18 mouse cellular contexts compared by ENCODE assay signal in genomic region chr14:122010301-122010700, GRCm38 (mm10). TPM values are rescaled to one million over a fixed set of nuclear protein-coding genes. Genes with fewer than 3 reads are reported as not detected.
A peak's percentile ranks its signal among the peaks of the same experiment; 100 is the strongest.
DNase-seq lines count a peak whose midpoint lies in the region; ATAC-seq and TF ChIP-seq lines count a peak whose summit lies in the region.
"Had no signal": no experiment of that assay in that cellular context is flagged by ENCODE, and none has a peak within 500 bp of the region (broad histone marks: within the 10 kb centered on the region; RNA-seq: fewer than 3 reads in every experiment).

No protein-coding gene starts in this region.

- no peak overlapping the region for H3K4me3 ChIP-seq in midbrain, embryonic 13.5 days (replicated peaks)
- H3K4me3 ChIP-seq in midbrain, embryonic 16.5 days (ENCODE audit: low read depth, low read length): no peak overlapping the region
- H3K4me3 ChIP-seq in stomach, postnatal 0 days (ENCODE audit: low read depth, low read length): no peak overlapping the region
- no peak overlapping the region for H3K4me3 ChIP-seq in forebrain, embryonic 10.5 days
- H3K4me3 ChIP-seq in forebrain, postnatal 0 days (ENCODE audit: low read depth, low read length): no peak overlapping the region
- H3K4me3 ChIP-seq: embryonic facial prominence, embryonic 13.5 days; limb, embryonic 15.5 days; megakaryocyte, embryonic 14.5 days had no signal

- no peaks in the 10 kb centered on the region for H3K4me1 ChIP-seq in midbrain, embryonic 13.5 days (replicated peaks)
- no peaks in the 10 kb centered on the region for H3K4me1 ChIP-seq in midbrain, embryonic 16.5 days (ENCODE audit: control insufficient read depth, insufficient read depth, low read length)
- H3K4me1 ChIP-seq in stomach, postnatal 0 days (replicated peaks; ENCODE audit: control insufficient read depth, insufficient read depth): no peaks in the 10 kb centered on the region
- no peaks in the 10 kb centered on the region for H3K4me1 ChIP-seq in forebrain, embryonic 10.5 days
- H3K4me1 ChIP-seq in forebrain, postnatal 0 days (ENCODE audit: insufficient read depth): no peaks in the 10 kb centered on the region

- peaks cover 37% of the 10 kb centered on the region for H3K36me3 ChIP-seq in midbrain, embryonic 13.5 days
- peaks cover 3% of the 10 kb centered on the region for H3K36me3 ChIP-seq in midbrain, embryonic 16.5 days (ENCODE audit: control insufficient read depth, insufficient read depth, low read length)
- H3K36me3 ChIP-seq in stomach, postnatal 0 days (ENCODE audit: control insufficient read depth, insufficient read depth, low read length): no peaks in the 10 kb centered on the region
- H3K36me3 ChIP-seq in forebrain, embryonic 10.5 days (replicated peaks): peaks cover 50% of the 10 kb centered on the region
- peaks cover 11% of the 10 kb centered on the region; the same call in 1 of the 2 replicates for H3K36me3 ChIP-seq in forebrain, postnatal 0 days (ENCODE audit: insufficient read depth)

- H3K9ac ChIP-seq in midbrain, embryonic 13.5 days (replicated peaks): no peak overlapping the region
- H3K9ac ChIP-seq in midbrain, embryonic 16.5 days (ENCODE audit: low read depth, low read length): no peak overlapping the region
- H3K9ac ChIP-seq in stomach, postnatal 0 days (ENCODE audit: low read length): no peak overlapping the region
- H3K9ac ChIP-seq in forebrain, postnatal 0 days: no peak overlapping the region
- H3K9ac ChIP-seq: embryonic facial prominence, embryonic 13.5 days; limb, embryonic 15.5 days had no signal

- TF ChIP-seq EP300 in stomach, postnatal 0 days (optimal IDR thresholded peaks at IDR 0.05): no peak

- peak; percentile 33 for DNase-seq in gastrocnemius, adult 18-20 months (ENCODE audit: low spot score)
- DNase-seq in gastrocnemius, adult 8-10 months (ENCODE audit: low spot score in 2 of 2): no peak
- no peak for DNase-seq in stomach, postnatal 0 days (ENCODE audit: low spot score)
- DNase-seq in forebrain, embryonic 10.5 days (ENCODE audit: extremely low spot score, low spot score): no peak
- DNase-seq in forebrain, postnatal 0 days: no peak
- DNase-seq: adrenal gland, adult 2 months; kidney, adult 9 months; thymus, postnatal 25 days had no signal

- no peaks in the 10 kb centered on the region for H3K9me3 ChIP-seq in midbrain, embryonic 13.5 days
- H3K9me3 ChIP-seq in midbrain, embryonic 16.5 days (replicated peaks; ENCODE audit: control insufficient read depth, low read length, poor library complexity, severe bottlenecking): no peaks in the 10 kb centered on the region
- no peaks in the 10 kb centered on the region for H3K9me3 ChIP-seq in stomach, postnatal 0 days (ENCODE audit: control insufficient read depth, low read length)
- no peaks in the 10 kb centered on the region for H3K9me3 ChIP-seq in forebrain, embryonic 10.5 days
- H3K9me3 ChIP-seq in forebrain, postnatal 0 days (ENCODE audit: low read length): no peaks in the 10 kb centered on the region
- H3K9me3 ChIP-seq: embryonic facial prominence, embryonic 13.5 days; limb, embryonic 15.5 days; megakaryocyte, embryonic 14.5 days had no signal

- 87% methylated on average over 7 of the region's 7 CpGs for WGBS in midbrain, embryonic 13.5 days
- 77% methylated on average over 7 of the region's 7 CpGs for WGBS in midbrain, embryonic 16.5 days
- 51% methylated on average over 7 of the region's 7 CpGs for WGBS in stomach, postnatal 0 days
- WGBS in forebrain, embryonic 10.5 days: 93% methylated on average over 7 of the region's 7 CpGs
- 74% methylated on average over 7 of the region's 7 CpGs for WGBS in forebrain, postnatal 0 days

- 0 out of 2 replicates have a peak overlapping the region, but pooled peaks have one; percentile 14 for H3K27ac ChIP-seq in midbrain, embryonic 13.5 days
- no peak overlapping the region for H3K27ac ChIP-seq in midbrain, embryonic 16.5 days (ENCODE audit: low read length)
- H3K27ac ChIP-seq in stomach, postnatal 0 days (replicated peaks): peak overlapping the region; percentile 49; the same call in 1 of the 2 replicates
- H3K27ac ChIP-seq in forebrain, embryonic 10.5 days: no peak overlapping the region
- H3K27ac ChIP-seq in forebrain, postnatal 0 days (ENCODE audit: low read depth, low read length): no peak overlapping the region; the same call in 1 of the 2 replicates
- H3K27ac ChIP-seq: embryonic facial prominence, embryonic 13.5 days; limb, embryonic 15.5 days had no signal

- no peak for ATAC-seq in midbrain, embryonic 13.5 days
- ATAC-seq in midbrain, embryonic 16.5 days: no peak
- ATAC-seq in granulocyte monocyte progenitor cell, adult 5-6 weeks (replicated peaks; ENCODE audit: poor library complexity, severe bottlenecking): peak; percentile 13; the same call in 1 of the 2 replicates
- no peak for ATAC-seq in stomach, postnatal 0 days (ENCODE audit: low FRiP score, low TSS enrichment)
- no peak for ATAC-seq in forebrain, postnatal 0 days
- ATAC-seq: hindbrain, embryonic 16.5 days had no signal

- no peak overlapping the region for H3K4me2 ChIP-seq in midbrain, embryonic 13.5 days (replicated peaks)
- H3K4me2 ChIP-seq in midbrain, embryonic 16.5 days (ENCODE audit: low read length): no peak overlapping the region
- H3K4me2 ChIP-seq in stomach, postnatal 0 days (replicated peaks; ENCODE audit: low read depth): no peak overlapping the region
- H3K4me2 ChIP-seq in forebrain, postnatal 0 days (ENCODE audit: low read depth): no peak overlapping the region
- H3K4me2 ChIP-seq: embryonic facial prominence, embryonic 13.5 days; limb, embryonic 15.5 days had no signal

- TF ChIP-seq CTCF in stomach, postnatal 0 days (IDR thresholded peaks at IDR 0.05; ENCODE audit: low read depth): no peak
- TF ChIP-seq CTCF in forebrain, postnatal 0 days (IDR thresholded peaks at IDR 0.05; ENCODE audit: low read depth): no peak

- no peaks in the 10 kb centered on the region for H3K27me3 ChIP-seq in midbrain, embryonic 13.5 days
- no peaks in the 10 kb centered on the region for H3K27me3 ChIP-seq in midbrain, embryonic 16.5 days (ENCODE audit: control insufficient read depth, insufficient read depth, low read depth, low read length)
- no peaks in the 10 kb centered on the region for H3K27me3 ChIP-seq in stomach, postnatal 0 days (ENCODE audit: control insufficient read depth, insufficient read depth, low read length)
- H3K27me3 ChIP-seq in forebrain, embryonic 10.5 days (ENCODE audit: poor library complexity, severe bottlenecking): no peaks in the 10 kb centered on the region
- H3K27me3 ChIP-seq in forebrain, postnatal 0 days (ENCODE audit: insufficient read depth, low read length): no peaks in the 10 kb centered on the region
- H3K27me3 ChIP-seq: embryonic facial prominence, embryonic 13.5 days; limb, embryonic 15.5 days; megakaryocyte, embryonic 14.5 days had no signal

RNA-seq across cellular contexts. Expression of gene Timm8a2, which starts 24.2 kb away (rescaled TPM):
- not detected for total RNA-seq in gastrocnemius, adult 18-20 months (2021)
- total RNA-seq in gastrocnemius, adult 8-10 months (2022): not detected
- not detected in 2 replicates for polyA plus RNA-seq in midbrain, embryonic 13.5 days (2015; fragmentation: Nextera tagmentation; extraction: Ambion mirVana)
- polyA plus RNA-seq in midbrain, embryonic 16.5 days (2015; fragmentation: Nextera tagmentation; extraction: Ambion mirVana): not detected in 2 replicates
- total RNA-seq in granulocyte monocyte progenitor cell, adult 5-6 weeks (2014; fragmentation: Nextera tagmentation): not detected in 2 replicates
- total RNA-seq in granulocyte monocyte progenitor cell, adult 5-6 weeks (2017): not detected in 2 replicates
- polyA plus RNA-seq in stomach, postnatal 0 days (2015; fragmentation: Nextera tagmentation; extraction: Ambion mirVana): not detected in 2 replicates
- polyA plus RNA-seq in forebrain, embryonic 10.5 days (2016; fragmentation: Nextera tagmentation; extraction: Ambion mirVana): not detected in 2 replicates
- total RNA-seq in forebrain, postnatal 0 days (2014; rRNA removed): 1.2 TPM in 1 of 2 replicates, not detected in the other
- polyA plus RNA-seq in forebrain, postnatal 0 days (2015; fragmentation: Nextera tagmentation; extraction: Ambion mirVana): not detected in 2 replicates
- total RNA-seq: adrenal gland, adult 2 months had no signal
- polyA plus RNA-seq: adrenal gland, adult 2 months; embryonic facial prominence, embryonic 13.5 days; heart, embryonic 14.5 days; hindbrain, embryonic 16.5 days; large intestine, adult 2 months; limb, embryonic 15.5 days; stomach, embryonic 14.5 days had no signal

RNA-seq across cellular contexts. Expression of gene Gpr183, which starts 45.3 kb away (rescaled TPM):
- total RNA-seq in gastrocnemius, adult 18-20 months (2021): under 1 TPM in 1 of 2 experiments, not detected in 1; 0.40 TPM
- total RNA-seq in gastrocnemius, adult 8-10 months (2022): under 1 TPM; 0.15 to 0.38 (median 0.23) TPM
- polyA plus RNA-seq in midbrain, embryonic 13.5 days (2015; fragmentation: Nextera tagmentation; extraction: Ambion mirVana): 0.72 and 1.2 TPM in 2 replicates
- polyA plus RNA-seq in midbrain, embryonic 16.5 days (2015; fragmentation: Nextera tagmentation; extraction: Ambion mirVana): 0.76 and 0.89 TPM in 2 replicates
- 3.2 and 3.3 TPM in 2 replicates for total RNA-seq in granulocyte monocyte progenitor cell, adult 5-6 weeks (2014; fragmentation: Nextera tagmentation)
- total RNA-seq in granulocyte monocyte progenitor cell, adult 5-6 weeks (2017): 3.4 and 3.7 TPM in 2 replicates
- 1.8 and 2.0 TPM in 2 replicates for polyA plus RNA-seq in stomach, postnatal 0 days (2015; fragmentation: Nextera tagmentation; extraction: Ambion mirVana)
- 1.9 and 2.5 TPM in 2 replicates for polyA plus RNA-seq in forebrain, embryonic 10.5 days (2016; fragmentation: Nextera tagmentation; extraction: Ambion mirVana)
- total RNA-seq in forebrain, postnatal 0 days (2014; rRNA removed): 0.46 and 0.52 TPM in 2 replicates
- 0.68 and 0.74 TPM in 2 replicates for polyA plus RNA-seq in forebrain, postnatal 0 days (2015; fragmentation: Nextera tagmentation; extraction: Ambion mirVana)

Comparison
In these comparisons a context has a peak if more than half of its experiments do, and no peak if none do; other contexts are left out.
1. H3K27ac ChIP-seq: peak in midbrain, embryonic 13.5 days (single experiment) and stomach, postnatal 0 days (single experiment); none in midbrain, embryonic 16.5 days (single experiment), forebrain, embryonic 10.5 days (single experiment) and forebrain, postnatal 0 days (single experiment).